Mouse (Mus musculus): ENCODE results near the gene Sf3a3.
A peak's percentile ranks its signal among the peaks of the same experiment; 100 is the strongest.

The Sf3a3 gene

DNA sequence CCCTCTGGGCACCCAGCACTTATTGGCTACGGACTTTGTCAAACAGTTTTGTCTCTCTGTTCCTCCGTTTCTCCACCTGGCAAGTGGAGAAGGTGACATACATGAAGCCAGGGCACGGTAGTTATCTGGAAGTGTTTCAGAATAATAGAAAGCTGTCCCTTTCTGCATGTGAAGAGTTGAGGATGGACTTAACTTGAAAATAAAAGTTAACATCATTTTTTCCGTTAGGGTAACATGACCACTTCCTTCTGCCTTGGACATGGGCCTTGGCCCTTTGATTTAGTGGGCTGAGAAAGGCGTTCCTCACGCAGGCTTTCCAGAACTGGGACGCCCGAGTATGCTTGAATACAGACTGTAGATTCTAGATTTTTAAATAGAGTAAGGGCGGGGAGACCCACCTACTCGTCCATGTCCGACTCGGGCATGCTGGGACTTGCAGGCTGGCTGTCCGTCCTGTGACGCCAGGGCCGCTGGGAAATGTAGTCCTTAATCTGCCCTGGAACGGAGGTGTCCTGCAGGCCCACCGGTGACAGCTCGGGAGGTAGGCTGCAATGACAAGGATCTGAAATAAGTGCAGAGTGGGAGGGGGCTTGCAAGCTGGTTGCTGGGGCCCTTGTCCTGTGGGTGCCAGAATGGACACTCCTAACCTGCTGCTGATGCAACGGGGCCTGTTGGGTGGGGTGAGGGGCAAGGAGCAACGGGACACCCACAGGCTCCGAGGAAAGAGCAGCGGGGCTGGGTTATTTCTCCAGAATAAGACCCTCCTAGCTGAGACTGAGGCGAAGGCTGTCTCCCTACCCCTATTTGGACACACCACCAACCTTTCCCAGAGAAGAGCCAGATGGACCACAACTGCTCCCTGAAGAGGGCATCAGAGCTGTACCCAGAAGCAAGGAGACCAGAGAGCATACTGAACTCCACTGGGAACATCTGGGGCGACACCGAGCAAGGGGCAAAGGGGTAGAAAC, 27.1 kb downstream of the Sf3a3 start, which contains the start of gene Inpp5b:
Inpp5b (plus strand) TSS at position 475 of the 968 bp plus-strand sequence.
- DNase-seq, result peak; percentile 84

DNA sequence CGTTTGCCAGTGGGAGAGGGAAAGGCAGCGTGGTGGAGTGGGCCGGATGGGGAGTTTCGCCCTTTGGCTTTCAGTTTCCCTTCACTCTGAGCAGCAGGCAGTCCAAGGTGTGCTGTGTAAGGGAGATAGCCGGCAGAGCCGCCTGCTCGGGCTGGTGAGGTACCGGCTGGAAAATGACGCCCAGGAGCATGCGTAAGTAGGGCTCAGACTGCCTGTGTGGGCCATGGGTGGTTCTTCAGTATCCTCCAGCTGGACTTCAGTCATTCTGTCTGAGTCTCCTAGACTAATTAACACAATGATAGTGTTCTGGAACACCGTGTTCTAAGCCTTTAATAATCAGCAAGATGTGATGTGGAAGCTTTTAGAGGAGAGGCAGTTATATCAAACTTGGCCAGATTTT, 28.3 kb downstream of the Sf3a3 start:
- no peak for DNase-seq

DNA sequence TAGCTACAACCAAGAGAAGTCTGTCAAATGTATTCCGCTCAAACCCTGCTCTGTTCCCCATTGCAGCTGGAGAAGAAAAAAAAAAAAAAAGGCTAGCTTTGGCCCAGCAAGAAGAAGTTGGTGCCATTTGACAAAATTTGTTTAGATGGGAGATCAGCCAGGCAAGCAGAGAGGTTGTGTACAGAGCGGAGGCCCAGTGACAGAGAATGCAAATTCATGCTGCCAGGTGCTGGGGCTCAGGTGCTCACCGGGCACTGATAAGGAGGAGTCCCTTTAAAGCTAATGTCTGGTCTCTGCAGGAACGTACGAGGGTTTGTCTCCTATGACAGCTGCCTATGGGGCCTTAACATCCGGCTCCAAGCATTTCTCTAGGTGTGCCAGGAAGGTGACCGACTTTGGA, 32.0 kb downstream of the Sf3a3 start:
- DNase-seq, result no peak

DNA sequence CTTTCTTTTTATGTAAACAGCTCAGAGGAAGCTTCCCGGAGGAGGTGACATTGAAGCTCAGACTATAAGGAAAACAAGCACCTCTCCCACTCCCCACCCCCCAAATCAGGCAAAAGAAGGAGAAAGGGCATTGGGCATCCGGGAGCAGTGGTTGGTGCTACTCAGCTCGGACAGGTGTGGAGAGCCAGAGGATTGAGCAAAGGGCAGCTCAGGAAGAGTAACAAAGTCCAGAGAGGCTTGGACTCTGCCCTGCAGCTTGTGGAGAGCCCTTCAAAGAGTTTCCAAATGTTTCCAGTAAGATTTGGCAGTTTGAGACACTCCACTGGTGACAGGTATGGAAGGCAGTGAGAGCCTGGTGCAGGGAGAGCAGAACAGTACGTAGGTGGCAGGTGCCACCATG, 33.3 kb downstream of the Sf3a3 start:
- DNase-seq, result no peak

DNA sequence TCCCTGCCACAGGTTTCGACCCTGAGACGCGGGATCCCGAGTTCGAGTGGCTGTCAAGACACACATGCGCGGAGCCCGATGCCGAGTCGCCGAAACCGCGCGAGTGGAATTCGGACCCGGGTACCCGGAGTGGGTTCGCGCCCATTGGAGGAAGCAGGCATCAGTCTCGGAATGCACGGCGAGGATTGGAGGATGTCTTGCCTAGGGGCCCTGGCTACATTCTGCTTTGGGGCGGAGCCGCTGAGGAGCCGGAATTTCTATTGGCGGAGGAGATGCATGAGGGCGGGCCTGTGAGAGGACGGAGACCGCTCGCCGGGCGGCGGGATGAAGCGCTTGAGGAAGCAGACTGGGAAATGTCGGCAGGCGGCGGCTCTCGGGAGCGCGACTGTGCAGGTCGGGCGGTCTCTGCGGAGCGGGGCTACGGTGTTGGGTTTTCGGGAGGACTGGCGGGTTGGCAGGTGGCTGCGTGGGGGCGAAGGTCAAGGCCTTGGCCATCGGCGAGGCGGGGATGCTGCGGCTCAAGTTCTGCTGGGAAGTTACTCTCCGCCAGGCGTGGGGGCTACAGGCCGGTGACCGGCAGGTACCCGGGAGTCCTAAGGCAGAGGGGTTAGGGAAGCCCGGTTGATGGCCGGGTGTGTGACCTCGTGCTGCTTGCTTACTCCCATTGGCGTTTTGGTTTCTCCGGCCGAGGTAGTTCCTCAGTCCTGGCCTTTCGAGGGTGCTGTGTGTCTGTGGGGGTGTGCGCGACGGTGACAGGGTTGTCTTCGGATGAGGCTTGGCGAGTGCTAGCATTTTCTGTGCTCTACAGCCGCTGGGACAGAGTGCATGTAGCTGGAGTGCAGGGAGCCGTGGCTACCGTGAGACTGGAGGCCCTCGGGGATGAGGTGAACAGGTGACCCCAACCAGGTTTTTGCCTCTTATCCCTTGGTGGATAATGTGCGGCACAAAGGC, 37.0 kb downstream of the Sf3a3 start:
- DNase-seq, result peak; percentile 97

DNA sequence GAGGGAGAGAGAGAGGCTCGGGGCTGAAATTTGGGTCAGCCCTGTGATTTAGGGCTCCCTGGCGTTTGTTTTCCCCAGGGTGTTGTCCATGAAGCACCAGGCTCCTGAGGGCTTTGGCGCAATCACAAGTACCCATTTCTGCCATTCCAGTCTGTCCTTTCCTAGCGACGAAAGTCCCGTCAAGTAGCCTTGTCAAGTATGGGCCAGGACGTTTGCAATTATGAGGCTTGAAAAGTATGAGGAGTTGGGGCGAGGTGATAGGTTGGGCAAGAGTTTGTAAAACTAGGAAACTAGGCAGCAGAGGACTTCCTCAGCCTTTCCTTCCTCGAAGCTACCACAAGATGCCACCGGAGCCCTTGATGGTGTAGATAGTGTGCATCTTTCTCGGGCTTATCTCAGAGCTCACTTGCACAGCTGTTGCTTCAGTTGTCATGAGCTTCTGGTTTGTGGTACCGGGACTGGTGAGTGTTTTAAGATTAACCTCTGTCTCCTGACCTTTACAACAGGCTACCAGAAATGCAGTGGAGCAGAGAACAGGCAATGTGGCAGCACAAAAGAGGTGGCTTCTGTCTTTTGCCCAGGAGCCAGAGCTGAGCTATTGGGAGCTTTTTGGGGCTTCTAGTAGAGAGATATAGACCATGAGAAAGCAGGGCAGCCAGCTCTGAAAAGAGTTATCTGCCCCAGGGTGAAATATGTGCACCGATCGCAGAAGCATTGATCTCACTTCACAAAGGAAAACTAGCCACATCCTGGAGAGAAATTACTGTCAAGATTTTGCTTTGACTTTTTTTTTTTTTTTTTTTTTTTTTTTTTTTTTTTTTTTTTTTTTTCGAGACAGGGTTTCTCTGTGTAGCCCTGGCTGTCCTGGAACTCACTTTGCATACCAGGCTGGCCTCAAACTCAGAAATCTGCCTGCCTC, 38.0 kb downstream of the Sf3a3 start:
- no peak for DNase-seq

DNA sequence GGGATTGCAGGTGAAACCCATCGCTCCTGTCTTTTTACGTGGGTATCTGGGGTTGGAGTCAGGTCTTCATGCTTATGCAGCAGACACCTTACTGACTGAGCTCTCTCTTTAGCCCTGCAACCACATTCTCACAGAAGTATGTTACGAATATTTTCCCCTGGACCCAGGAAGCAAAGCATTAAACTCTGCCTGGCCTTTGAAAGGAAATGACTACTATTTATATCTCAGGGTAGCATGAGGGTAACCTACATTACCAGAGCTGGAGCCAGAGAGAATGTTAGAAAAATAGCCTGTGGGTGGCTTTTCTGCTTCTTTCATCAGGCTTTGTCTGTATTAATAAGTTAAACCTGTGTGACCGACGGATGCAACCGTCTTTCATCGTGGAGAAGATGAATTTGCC, 41.0 kb downstream of the Sf3a3 start:
- DNase-seq, result no peak

DNA sequence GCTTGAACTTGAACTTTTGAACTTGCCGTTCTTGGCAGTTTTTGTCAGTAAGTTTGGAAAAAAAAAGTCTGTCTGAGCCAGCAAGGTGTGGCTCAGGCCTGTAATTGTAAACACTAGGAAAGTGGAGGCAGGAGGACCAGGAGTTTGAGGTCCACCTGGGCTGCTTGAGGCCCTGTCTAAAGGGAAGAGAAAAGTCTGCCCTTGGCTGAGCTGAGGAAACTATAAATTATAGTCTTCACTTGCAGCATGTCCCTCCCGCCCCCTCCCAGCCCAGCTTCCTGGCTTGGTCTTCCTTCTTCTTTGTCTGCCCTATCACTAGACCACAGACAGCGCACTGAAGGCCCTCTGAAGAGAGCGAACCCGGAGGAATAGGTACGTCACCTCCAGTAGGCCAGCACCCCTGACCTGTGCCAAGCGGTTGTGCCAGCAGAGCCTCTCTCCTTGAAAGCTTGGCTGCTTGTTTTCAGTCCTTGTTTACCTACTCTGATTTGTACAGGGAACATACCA, 44.8 kb downstream of the Sf3a3 start:
- no peak for DNase-seq

DNA sequence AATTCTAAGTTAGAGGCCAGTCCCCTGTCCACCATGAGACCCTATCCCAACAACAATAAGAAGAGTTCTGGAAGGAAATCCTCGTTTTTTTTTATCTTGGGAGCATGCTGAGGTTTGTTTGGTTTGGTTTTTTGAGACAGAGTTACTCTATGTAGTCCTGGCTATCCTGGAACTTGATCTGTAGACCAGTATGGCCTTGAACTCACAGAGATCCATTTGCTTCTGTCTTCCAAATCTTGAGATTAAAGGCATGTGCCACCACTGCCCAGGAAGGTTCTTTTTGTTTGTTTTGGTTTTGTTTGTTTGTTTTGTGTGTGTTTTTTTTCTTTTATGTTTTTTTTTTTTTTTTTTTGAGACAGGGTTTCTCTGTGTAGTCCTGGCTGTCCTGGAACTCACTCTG, 46.6 kb downstream of the Sf3a3 start:
- DNase-seq, result no peak

DNA sequence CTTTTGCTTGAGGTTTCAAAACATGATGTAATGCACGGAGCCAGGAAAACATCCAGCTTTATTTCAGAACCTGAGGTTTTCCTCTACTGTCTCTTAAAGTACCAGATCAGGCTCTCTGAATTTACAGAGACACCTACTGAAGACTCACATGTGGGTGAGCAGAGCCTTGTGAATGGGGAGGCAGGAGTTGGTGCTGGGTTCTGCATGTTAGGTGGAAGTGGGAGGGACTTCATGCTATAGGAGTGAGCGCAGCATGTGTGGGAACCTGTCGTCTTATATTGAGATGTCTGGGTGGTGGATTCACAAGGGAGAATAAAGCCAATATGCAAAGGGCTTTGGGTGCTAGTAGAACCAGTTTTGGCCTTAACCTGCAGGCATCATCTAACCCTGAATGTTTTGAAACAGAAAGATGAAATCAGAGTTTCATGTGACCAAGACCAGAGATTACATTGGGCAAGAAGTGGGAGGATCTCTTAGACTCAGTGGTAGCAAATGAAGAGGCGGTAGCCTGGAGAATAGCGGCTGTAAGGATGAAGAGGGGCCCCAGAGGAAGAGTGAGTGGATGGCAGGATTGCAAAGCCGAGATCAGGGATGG, 48.4 kb downstream of the Sf3a3 start:
- DNase-seq, result no peak

DNA sequence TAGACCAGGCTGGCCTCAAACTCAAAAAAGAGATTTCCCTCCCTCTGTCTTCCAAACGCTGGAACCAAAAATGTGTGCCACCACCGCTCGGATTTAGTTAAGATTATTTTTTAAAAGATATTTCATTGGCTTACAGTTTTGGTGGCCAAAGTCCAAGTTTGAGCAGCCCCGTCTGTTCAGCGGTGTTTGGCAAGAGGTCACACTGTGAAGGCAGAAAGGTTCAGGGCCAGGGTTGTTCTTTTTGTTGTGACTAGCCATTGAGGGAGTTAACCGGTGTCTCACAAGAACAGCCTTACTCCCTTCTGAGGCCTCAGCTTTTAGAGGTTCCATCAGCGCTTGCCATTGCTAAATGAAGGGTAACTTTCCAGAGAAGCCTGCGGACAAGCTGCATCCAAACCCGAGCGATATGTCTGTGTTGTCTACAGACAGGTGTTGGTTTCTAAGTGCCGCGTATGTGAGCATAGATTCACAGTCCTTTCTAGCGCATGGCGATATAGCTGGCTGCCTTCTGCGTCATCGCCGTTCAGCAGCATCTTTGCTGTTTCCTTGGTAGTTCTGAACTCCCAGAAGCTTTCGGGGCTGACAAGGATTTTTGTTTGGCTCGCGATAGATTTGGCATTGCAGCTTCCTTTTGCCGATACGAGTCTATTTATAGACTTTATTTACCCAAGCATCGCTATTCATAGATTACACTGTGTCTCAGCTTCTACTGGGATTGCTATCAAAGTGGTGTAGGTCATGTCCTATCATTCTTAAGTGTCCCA, 51.4 kb downstream of the Sf3a3 start:
- no peak for DNase-seq

DNA sequence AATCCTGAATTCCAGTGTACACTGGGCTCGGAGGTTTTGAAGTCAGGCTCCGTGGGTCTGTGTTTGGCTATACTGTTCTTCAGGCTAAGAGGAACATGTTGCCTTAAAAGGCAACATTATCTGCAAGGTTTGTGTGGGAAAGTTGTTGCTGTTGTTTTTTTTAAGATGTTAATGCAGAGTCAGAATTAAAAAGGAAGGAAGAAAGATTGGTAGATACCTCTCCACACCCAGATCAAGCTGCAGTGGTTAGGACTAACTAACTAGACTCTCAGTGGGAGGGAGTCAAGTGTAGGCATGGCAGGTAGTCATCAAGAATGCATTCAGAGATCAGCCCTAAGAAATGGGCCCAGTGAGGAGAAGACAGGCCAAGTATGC, 52.0 kb downstream of the Sf3a3 start:
- DNase-seq, result no peak

DNA sequence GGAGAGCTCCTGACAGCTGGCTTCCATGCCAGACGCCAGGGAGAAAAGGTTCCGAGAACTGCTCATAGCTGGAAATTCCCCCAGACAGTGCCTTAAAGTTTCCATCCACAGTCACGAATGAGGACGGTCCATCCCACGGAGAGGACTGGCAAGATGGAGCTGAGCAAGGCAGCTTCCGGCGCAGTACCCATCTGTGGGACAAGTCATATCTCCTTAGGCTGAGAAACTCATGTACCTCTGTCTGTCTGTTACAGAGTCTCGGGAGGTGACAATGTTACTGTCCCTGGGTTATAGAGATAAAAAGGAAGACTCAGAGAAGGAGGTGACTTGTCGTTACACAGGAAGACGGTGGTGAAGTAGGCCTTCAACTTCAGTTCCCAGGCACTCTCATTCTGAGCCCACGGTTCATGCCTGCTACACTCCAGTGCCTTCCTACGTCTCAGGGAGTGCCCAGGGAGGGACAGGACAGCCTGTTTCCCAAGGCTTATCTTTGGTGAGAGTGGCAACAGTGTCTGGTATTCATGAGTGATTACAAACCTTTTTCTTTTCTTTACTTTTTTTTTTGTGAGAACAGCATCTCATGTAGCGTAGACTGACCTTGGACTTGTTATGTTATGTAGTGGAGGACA, 54.5 kb downstream of the Sf3a3 start:
- no peak for DNase-seq

DNA sequence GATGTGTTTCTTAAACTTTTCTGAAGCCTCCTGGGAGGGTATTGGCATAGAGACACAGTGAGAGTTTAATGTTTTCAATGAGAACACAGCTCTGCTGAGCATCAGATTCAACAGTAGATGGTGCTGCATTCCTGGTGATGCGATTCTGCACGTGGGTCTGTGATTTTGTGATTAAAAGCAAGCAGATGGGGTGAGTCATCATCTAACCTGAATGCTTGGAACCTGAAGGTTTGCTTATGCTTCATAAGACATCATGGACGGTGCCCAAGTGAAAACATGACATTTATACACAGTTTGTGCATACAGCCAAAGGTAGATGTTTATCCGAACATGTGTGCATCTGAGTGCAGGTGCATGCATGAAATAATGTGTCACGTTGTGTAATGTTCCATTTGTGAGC, 56.0 kb downstream of the Sf3a3 start:
- DNase-seq, result peak; percentile 66

DNA sequence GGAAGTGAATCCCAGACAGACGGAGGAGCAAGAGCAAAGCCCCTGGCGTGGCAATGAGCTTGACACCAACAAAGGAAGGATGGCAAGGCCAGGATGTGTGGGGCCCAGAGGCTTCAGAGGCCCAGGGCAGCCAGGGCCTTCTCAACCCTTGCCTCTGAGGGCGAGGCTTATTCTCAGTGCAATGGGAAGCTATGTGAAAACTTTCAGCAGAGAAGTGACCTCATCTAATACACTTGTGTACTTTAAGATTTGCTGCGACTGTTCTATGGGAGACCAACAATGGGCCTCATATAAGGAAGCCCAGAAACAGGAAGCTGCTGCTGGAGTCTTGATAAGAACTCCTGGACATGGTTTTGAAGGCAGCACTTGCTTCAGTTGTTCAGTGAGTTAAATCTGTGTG, 57.5 kb downstream of the Sf3a3 start:
- no peak for DNase-seq

DNA sequence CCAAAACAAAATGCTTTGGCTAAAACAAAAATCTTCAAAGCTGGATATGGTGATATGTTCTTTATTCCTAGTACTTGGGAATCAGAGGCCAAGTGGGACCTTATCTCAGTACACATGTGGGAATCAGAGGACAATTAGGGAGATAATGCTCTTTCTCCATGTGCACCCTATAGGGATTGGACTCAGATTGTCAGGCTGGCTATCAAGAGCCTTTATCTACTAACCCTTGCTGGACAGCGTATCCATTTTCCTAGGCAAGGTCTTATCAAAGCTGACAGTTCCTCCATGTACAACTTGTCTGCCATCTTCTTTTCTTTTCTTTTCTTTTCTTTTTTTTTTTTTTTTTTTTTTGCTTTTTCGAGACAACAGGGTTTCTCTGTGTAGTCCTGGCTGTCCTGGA, 58.9 kb downstream of the Sf3a3 start:
- DNase-seq, result no peak

DNA sequence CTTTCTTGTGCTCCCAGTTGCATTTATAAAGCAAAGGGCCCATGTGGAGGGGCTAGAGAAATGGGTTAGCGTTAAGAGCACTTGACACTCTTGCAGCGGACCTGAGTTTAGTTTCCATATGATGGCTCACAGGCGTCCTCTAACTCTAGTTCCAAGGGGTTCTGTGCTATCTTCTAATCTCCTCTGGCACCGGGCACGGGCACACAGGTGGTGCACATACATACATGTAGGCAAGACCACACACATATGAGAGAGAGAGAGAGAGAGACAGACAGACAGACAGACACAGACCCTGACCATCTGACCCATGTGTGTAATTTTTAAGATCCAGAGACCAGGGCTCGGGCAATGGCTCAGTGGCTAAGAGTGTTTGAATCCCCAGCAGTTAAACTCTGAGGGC, 59.4 kb downstream of the Sf3a3 start:
- no peak for DNase-seq

DNA sequence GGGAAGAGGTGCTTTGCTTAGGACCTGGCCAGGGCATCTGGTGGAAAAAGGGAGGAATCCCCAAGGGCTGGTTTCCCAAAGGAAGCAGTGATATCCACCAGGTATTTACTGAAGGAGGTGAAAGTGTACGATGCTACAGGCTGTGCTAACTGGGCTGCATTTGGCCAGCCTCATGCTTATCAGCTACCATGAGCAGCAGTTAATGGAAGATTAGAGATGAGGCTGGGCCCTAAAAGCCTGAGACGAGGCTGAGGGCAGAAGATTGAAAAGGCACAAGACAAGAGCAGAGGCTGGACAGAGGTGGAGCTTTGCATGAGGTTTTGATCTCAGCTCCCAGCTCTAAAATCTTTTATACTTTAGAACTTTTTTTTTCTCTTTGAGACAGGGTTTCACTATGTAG, 59.9 kb downstream of the Sf3a3 start:
- no peak for DNase-seq

DNA sequence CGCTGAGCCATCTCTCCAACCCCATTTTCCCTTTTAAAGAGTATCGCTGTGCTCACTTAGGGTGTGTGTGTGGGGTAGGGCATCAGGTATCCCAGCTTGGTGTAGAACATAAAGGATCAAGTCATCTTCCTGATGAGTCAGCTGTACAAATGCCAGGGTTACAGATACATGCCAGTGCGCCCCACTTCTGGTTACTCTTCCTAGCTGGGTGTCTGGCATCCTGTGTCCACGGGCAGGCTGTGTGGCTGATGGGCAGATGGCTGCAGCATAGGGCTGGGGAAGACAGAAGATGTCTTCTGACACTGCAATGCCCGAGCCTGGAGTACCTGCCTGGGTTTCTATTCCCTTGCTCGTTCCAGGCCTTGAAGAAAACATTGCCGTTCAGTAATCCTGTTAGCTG, 66.8 kb downstream of the Sf3a3 start:
- DNase-seq, result peak; percentile 68

Data from cerebellum, adult 11-12 months (tissue).